ENCODE assay signal across 8 mouse cellular contexts in the genomic region with DNA sequence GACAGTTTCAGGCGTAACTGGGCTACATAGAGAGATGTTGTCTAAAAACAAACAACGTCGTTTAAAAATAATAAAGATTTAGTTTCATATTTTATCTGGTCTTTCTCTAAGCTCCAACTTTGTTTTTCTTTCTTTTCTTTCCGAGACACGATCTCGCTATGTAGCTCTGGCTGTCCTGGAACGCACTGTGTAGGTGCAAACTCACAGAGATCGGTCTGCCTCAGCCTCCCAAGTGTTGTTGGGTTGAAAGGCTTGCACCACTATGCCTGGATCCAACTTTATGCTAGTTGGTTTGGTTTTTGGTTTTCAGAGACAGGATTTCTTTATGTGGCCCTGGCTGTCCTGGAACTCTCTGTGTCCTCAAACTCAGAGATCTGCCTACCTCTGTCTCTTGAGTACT. TPM values are rescaled to one million over a fixed set of nuclear protein-coding genes. Genes with fewer than 3 reads are reported as not detected.
DNase-seq lines count a peak whose midpoint lies in the region; ATAC-seq and TF ChIP-seq lines count a peak whose summit lies in the region.

No protein-coding gene starts in this region.

- peak; percentile 87 for DNase-seq in heart, adult 11 months
- DNase-seq in heart, adult 8-10 months (ENCODE audit: low spot score): no peak
- no peak for DNase-seq in CH12.LX (ENCODE audit: extremely low read depth)
- no peak for DNase-seq in liver, embryonic 13.5 days
- DNase-seq in layer of hippocampus, postnatal 25 days (ENCODE audit: extremely low spot score in 1 of 2, low spot score in 1 of 2): no peak

- TF ChIP-seq POLR2A in CH12.LX (IDR thresholded peaks at IDR 0.05; ENCODE audit: low read depth, low read length): no peak

- ATAC-seq in forebrain, embryonic 15.5 days (replicated peaks): no peak
- no peak for ATAC-seq in liver, embryonic 13.5 days (ENCODE audit: low read depth)
- no peak for ATAC-seq in cerebellum, adult (ENCODE audit: insufficient number of reproducible peaks, low FRiP score, low TSS enrichment)
- ATAC-seq in CD4-positive, CD25-positive, alpha-beta regulatory T cell, adult 4 months: no peak

- peak overlapping the region; percentile 64 to 91 (median 83) for H3K4me3 ChIP-seq in CH12.LX (replicated peaks in 1 of 3; ENCODE audit: low read depth in 2 of 3, low read length in 2 of 3, poor library complexity in 1 of 3)
- peak overlapping the region; percentile 87 for H3K4me3 ChIP-seq in forebrain, embryonic 15.5 days
- H3K4me3 ChIP-seq in liver, embryonic 13.5 days (replicated peaks): peak overlapping the region; percentile 91

- H3K9ac ChIP-seq in CH12.LX (ENCODE audit: insufficient read depth, low read depth): peak overlapping the region; percentile 76
- H3K9ac ChIP-seq in forebrain, embryonic 15.5 days (replicated peaks): peak overlapping the region; percentile 92; the same call in 1 of the 2 replicates
- peak overlapping the region; percentile 77 for H3K9ac ChIP-seq in liver, embryonic 13.5 days

- dilution Hi-C loops in CH12.LX (cut with MboI; ENCODE audit: extremely low pct_ligation_motif_present, extremely low pct_unique_long_range_greater_than_20kb, low sequenced_read_pairs): no loop called here

- no peak for TF ChIP-seq EP300 in CH12.LX (IDR thresholded peaks at IDR 0.05; ENCODE audit: low read length)

- peaks cover 8 to 41% of the 10 kb centered on the region in 2 experiments; a peak in 3 of 4 replicates for H3K4me1 ChIP-seq in CH12.LX (ENCODE audit: control insufficient read depth in 1 of 2, insufficient read depth in 2 of 2)
- H3K4me1 ChIP-seq in forebrain, embryonic 15.5 days: peaks cover 24% of the 10 kb centered on the region
- H3K4me1 ChIP-seq in liver, embryonic 13.5 days (replicated peaks): peaks cover 36% of the 10 kb centered on the region

- H3K4me2 ChIP-seq in CH12.LX (ENCODE audit: insufficient read depth, low read depth, poor library complexity, severe bottlenecking): peak overlapping the region; percentile 98
- peak overlapping the region; percentile 80 for H3K4me2 ChIP-seq in forebrain, embryonic 15.5 days (replicated peaks)
- H3K4me2 ChIP-seq in liver, embryonic 13.5 days: peak overlapping the region; percentile 73

- peaks cover 44% of the 10 kb centered on the region for H3K79me2 ChIP-seq in CH12.LX (replicated peaks; ENCODE audit: control insufficient read depth, extremely low read depth, insufficient read depth, poor library complexity, severe bottlenecking)

- WGBS in forebrain, embryonic 15.5 days: 79% methylated on average over 8 of the region's 8 CpGs
- 61% methylated on average over 8 of the region's 8 CpGs for WGBS in liver, embryonic 13.5 days (ENCODE audit: insufficient replicate concordance)

- no peaks in the 10 kb centered on the region for H3K9me3 ChIP-seq in CH12.LX (replicated peaks; ENCODE audit: low read length)
- H3K9me3 ChIP-seq in forebrain, embryonic 15.5 days: no peaks in the 10 kb centered on the region
- no peaks in the 10 kb centered on the region for H3K9me3 ChIP-seq in liver, embryonic 13.5 days (replicated peaks)

- no peaks in the 10 kb centered on the region for H3K27me3 ChIP-seq in CH12.LX (replicated peaks)
- no peaks in the 10 kb centered on the region for H3K27me3 ChIP-seq in forebrain, embryonic 15.5 days
- H3K27me3 ChIP-seq in liver, embryonic 13.5 days: no peaks in the 10 kb centered on the region

- TF ChIP-seq RAD21 in CH12.LX (IDR thresholded peaks at IDR 0.05; ENCODE audit: low read depth, low read length): no peak

- no peak for TF ChIP-seq CTCF in CH12.LX (conservative IDR thresholded peaks at IDR 0.05 in 1 of 2, IDR thresholded peaks at IDR 0.05 in 1 of 2; ENCODE audit: low read depth in 2 of 2, low read length in 2 of 2)

- in situ Hi-C loops in CH12.LX (cut with MboI; ENCODE audit: low pct_ligation_motif_present, low pct_unique_long_range_greater_than_20kb, low sequenced_read_pairs): no loop called here

- peaks cover 9 to 29% of the 10 kb centered on the region in 2 experiments for H3K36me3 ChIP-seq in CH12.LX (replicated peaks in 1 of 2; ENCODE audit: control insufficient read depth in 1 of 2, insufficient read depth in 1 of 2, low read length in 1 of 2)
- peaks cover 13% of the 10 kb centered on the region; the same call in 1 of the 2 replicates for H3K36me3 ChIP-seq in forebrain, embryonic 15.5 days
- H3K36me3 ChIP-seq in liver, embryonic 13.5 days: peaks cover 20% of the 10 kb centered on the region

- H3K27ac ChIP-seq in CH12.LX (ENCODE audit: insufficient read depth, low read depth): no peak overlapping the region
- H3K27ac ChIP-seq in forebrain, embryonic 15.5 days (replicated peaks): no peak overlapping the region
- peak overlapping the region; percentile 90 for H3K27ac ChIP-seq in liver, embryonic 13.5 days

TF ChIP-seq in CH12.LX, 34 proteins besides CTCF, POLR2A, EP300 and RAD21:
- TF ChIP-seq RCOR1 (conservative IDR thresholded peaks at IDR 0.05; ENCODE audit: low read depth, low read length) (no peak), PAX5 (IDR thresholded peaks at IDR 0.05; ENCODE audit: low read length) (no peak), MXI1 (IDR thresholded peaks at IDR 0.05; ENCODE audit: low read depth, low read length) (no peak), JUN (IDR thresholded peaks at IDR 0.05; ENCODE audit: insufficient read depth, low read depth, low read length) (no peak), SMC3 (IDR thresholded peaks at IDR 0.05; ENCODE audit: low read depth, low read length) (no peak), ELF1 (IDR thresholded peaks at IDR 0.05; ENCODE audit: low read depth, low read length) (no peak), CHD1 (IDR thresholded peaks at IDR 0.05; ENCODE audit: low read depth, low read length) (no peak), POLR2AphosphoS2 (IDR thresholded peaks at IDR 0.05; ENCODE audit: low read depth, low read length) (no peak), ZKSCAN1 (IDR thresholded peaks at IDR 0.05; ENCODE audit: borderline replicate concordance, low read depth, low read length) (no peak), BHLHE40 (IDR thresholded peaks at IDR 0.05; ENCODE audit: low read depth, low read length) (no peak)

RNA-seq across cellular contexts. Expression of gene Tubd1, which starts 0.8 kb away (rescaled TPM):
- total RNA-seq in heart, adult 8-10 months (2022): 1 to 10 TPM; 5.4 to 6.2 (median 5.8) TPM
- total RNA-seq in CH12.LX (2012; rRNA removed): 11.9 and 14.3 TPM in 2 replicates
- total RNA-seq in CH12.LX (2014; rRNA removed): 9.7 and 9.8 TPM in 2 replicates
- 12.6 and 13.4 TPM in 2 replicates for polyA plus RNA-seq in CH12.LX (2012; ENCODE audit: insufficient read length, low read depth)
- 8.8 and 8.9 TPM in 2 replicates for polyA plus RNA-seq in forebrain, embryonic 15.5 days (2015; fragmentation: Nextera tagmentation; extraction: Ambion mirVana)
- polyA plus RNA-seq in liver, embryonic 13.5 days (2015; fragmentation: Nextera tagmentation; extraction: Ambion mirVana): 13.2 and 13.6 TPM in 2 replicates
- polyA plus RNA-seq in CD4-positive, CD25-positive, alpha-beta regulatory T cell, adult 4 months (2017; shearing (Covaris generic)): 1 to 10 TPM; 4.0 to 6.7 TPM
- total RNA-seq in layer of hippocampus, postnatal 25 days (2021): 1 to 10 TPM; 5.1 to 6.8 TPM

RNA-seq across cellular contexts. Expression of gene Rps6kb1, which starts 1.0 kb away (rescaled TPM):
- total RNA-seq in heart, adult 8-10 months (2022): 10 to 100 TPM; 16.5 to 24.5 (median 23.9) TPM
- 45.2 and 56.7 TPM in 2 replicates for total RNA-seq in CH12.LX (2012; rRNA removed)
- 76.9 and 79.9 TPM in 2 replicates for total RNA-seq in CH12.LX (2014; rRNA removed)
- polyA plus RNA-seq in CH12.LX (2012; ENCODE audit: insufficient read length, low read depth): 110 and 152 TPM in 2 replicates
- polyA plus RNA-seq in forebrain, embryonic 15.5 days (2015; fragmentation: Nextera tagmentation; extraction: Ambion mirVana): 63.1 and 63.8 TPM in 2 replicates
- 30.5 and 34.4 TPM in 2 replicates for polyA plus RNA-seq in liver, embryonic 13.5 days (2015; fragmentation: Nextera tagmentation; extraction: Ambion mirVana)
- 10 to 100 TPM; 58.9 to 62.5 TPM for polyA plus RNA-seq in CD4-positive, CD25-positive, alpha-beta regulatory T cell, adult 4 months (2017; shearing (Covaris generic))
- total RNA-seq in layer of hippocampus, postnatal 25 days (2021): 10 to 100 TPM; 34.5 to 41.6 TPM
